Mouse (Mus musculus) cerebellum, postnatal 14 days (tissue): Measurements from ENCODE around the gene Nr4a1.

Experiments
- DNase-seq, 2 experiments: peaks; one replicate each; pipeline ENCODE4 v3.0.0; 2021; ENCODE audit warnings: mixed read lengths in 2 of 2

Gene Nr4a1

DNA sequence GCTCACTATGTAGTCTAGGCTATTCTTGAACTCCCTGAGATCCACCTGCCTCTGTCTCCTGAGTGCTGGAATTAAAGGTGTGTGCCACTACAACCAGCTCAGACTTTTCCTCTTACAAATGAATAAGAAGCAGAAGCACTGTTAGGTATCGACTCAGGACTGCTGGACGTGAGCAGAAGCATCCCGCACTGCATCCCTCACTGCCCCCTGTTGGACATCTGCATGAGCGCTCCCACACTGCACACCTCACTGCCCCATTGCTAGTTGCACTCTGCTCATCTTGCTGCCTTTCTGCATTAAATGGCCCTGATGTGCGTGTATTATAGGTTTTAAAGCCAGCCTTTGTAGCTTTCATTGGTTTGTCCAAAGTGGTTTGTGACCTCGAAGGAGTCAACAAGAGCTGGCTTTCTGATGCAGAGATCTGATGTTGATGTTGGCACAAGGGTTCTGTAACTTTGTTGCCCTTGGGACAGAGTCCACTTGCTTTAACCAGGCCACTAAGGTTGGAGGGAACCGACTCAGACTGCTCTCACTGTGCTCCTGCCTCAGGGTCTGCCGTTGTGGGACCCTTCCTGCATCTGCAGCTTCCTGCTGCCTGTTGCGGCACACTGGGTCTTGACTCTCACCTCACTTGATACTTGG, 32.2 kb downstream of the Nr4a1 start:
- DNase-seq, result peak in 1 of 2 experiments; percentile 27

DNA sequence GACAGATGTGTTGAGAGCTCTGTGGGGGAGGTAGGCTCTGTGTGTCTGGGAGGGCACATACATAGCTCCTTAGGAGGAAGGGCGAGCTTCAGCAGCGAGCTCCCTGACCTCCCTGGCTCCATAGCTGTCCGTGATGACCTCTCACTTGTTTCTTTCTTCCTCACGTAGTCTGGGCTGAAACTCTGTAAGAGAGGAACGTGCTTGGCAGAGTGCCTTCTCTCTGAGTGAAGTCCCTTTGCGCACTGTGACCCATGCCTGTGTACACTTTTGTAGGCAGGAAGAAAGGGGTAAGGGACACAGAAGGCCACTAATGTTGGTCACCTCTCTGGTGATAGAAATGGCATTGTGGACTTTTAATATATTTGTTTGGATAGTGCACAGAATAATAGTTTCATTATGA, 33.3 kb downstream of the Nr4a1 start:
- DNase-seq, result no peak

DNA sequence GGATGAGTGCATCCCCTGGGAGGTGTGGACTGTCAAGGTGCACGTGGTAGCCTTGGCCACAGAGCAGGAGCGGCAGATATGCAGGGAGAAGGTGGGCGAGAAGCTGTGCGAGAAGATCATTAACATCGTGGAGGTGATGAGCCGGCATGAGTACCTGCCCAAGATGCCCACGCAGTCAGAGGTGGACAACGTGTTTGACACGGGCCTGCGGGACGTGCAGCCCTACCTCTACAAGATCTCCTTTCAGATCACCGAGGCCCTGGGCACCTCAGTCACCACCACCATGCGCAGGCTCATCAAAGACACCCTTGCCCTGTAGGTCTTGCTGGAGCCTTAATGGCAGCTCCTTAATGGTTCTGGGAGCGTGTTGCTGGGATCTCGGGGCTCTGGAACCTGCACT, 36.3 kb downstream of the Nr4a1 start:
- DNase-seq, result no peak

DNA sequence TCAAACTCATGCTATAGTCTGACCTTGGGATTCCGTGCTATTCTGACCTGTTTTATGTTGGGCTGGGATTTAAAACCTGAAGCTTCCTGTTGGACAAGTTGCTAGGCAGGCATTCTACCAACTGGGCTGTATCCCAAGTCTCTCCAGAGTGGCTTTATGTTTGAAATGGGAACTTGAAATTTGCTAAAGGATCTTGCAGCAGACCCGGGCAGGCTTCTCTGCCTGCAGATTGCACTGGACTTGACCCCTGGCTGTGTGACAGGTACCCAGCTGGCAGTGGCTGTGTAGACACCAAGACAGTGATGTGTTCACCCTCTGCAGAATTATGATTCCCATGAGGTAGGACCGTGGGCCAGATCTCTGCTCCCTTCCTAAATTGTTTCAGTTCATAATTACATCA, 37.9 kb downstream of the Nr4a1 start:
- DNase-seq, result no peak

DNA sequence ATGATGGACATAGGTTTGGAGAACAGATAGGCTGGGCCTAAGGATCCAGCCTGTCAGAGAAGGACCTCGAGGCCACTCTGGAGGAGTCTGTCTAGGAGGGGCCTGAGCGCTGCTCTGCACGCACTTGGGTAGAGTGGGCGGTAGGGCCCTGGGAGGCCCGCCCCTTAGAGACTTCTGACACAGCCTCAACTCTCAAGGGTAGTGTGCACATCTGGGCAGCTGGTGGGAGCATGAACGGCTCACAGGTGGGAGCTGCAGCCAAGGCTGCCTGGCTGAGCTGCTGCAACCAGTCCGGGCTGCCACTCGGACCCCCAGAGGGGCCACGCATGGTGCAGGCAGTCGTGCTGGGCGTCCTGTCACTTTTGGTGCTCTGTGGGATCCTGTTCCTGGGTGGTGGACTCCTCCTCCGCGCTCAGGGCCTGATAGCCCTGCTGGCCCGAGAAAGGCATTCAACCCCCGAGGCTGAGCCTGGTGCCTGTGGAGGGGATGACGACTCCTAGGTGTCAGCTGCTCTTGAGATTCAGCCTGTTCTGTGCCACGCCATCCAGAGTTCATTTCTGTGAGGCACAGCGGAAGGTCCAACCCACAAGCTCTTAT, 39.1 kb downstream of the Nr4a1 start, which contains the start of gene 6030408B16Rik:
6030408B16Rik (plus strand) TSS at position 188 of the 597 bp plus-strand sequence.
- DNase-seq, result no peak

DNA sequence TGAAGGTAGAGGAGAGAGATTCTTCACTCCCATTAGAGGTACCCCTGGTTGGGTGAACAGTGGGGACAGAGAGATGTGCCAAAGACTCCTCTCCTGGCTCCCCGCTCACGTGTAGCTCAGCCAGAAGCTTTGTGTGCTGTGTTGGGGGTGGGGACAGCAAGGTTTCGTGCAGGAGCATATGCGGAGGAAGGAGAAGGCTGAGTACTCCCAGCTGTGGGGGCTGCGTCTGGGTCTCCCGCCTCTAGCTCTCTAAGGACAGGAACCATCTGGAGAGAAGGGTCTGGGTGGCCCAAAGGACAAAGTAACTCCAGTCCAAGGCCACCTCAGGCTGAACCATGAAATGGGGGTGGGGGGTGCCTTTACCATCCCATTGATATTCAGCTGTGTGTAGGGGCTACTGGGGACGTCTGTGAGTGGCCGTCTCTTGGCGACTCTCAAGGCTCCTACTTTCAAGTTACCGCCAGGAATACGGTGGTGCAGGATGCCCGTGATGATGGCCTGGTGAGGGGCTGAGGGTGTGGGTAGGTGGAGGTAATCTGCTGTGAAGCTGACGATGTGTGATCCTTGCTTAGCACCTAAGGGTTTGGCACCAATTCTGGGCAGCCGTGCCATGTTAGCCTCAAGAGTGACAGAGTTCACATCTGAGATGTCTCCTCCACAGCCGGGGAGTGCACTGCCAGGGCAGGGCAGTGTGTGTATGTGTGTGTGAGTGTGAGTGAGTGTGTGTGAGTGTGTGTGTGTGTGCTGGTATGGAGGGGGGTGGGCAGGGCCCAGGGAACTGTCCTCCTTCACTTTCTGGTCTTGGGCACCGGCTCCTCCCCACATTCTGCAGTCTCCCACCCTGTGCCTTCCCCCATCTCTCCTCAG, 40.2 kb downstream of the Nr4a1 start:
- no peak for DNase-seq

DNA sequence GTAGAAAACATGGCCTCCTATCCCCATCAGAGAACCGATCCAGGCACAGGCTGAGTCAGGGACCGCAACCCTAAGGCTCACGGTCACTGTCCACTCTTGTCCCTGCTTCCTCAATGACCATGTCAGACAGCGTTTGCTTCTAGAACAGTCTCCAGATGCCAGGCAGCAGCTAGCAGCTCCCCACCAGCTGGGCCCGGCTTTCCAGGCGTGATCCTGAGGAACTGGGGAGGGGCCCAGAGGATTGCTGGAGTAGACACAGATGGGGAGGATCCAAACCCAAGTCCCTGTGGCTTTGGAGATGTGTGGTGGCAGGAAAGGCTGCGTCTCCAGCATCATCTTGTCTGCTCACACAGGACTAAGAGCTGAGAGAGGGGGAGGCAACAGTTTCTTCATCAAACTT, 41.0 kb downstream of the Nr4a1 start:
- DNase-seq, result no peak

DNA sequence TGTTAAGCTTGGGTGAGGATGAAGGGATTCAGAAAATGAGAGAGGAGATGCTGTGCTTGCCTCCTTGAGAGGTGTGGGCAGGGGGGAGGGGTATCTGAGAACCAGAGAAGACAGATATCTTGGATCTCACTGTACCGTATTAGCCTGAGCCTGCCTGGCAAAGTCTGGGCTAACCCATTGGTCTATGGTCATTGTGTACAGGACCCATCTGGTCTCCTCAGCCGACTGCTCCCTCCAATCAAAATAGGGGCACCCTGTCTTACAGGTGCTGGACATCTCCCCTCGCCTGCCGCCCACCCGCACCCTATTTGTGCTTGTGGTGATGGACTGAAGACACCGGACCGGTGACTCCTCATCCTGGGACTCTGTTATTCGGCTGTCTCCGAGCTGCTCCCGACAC, 41.5 kb downstream of the Nr4a1 start:
- DNase-seq, result no peak

DNA sequence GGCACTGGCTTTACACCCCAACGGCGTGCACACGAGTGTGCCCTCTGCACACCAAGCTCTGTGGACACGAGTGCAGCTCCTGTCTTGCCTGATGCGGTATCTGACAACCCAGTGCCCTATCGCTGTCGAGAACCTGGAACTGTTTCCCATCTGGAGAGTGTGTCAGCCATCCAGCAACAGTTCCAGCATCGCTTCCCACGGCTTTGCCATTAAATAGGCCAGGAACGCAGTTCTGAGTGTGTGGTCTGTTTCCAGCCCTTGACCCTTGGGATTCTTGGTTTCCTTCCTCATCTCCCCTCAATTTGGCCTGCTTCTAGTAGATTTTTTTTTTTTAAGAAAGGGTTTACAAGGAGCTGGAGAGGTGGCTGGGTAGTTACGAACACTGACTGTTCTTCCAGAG, 42.0 kb downstream of the Nr4a1 start:
- no peak for DNase-seq

DNA sequence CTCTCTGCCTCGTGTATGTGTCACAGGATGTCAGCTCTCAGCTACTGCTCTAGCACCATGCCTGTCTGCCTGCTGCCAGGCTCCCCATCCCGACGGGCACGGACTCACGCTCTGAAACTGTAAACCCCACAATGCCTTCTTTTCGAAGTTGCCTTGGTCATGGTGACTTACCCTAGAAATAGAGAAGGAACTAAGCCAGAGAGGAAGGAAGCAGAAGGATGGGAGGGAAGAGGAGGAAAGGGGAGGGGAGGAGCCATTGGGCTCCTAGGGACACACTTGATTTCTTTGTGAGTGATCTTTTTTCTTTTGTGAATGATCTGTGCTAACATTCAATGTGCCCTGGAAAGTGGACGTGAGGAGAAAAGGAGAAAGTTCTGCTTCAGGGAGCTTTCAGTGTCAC, 43.9 kb downstream of the Nr4a1 start:
- no peak for DNase-seq

DNA sequence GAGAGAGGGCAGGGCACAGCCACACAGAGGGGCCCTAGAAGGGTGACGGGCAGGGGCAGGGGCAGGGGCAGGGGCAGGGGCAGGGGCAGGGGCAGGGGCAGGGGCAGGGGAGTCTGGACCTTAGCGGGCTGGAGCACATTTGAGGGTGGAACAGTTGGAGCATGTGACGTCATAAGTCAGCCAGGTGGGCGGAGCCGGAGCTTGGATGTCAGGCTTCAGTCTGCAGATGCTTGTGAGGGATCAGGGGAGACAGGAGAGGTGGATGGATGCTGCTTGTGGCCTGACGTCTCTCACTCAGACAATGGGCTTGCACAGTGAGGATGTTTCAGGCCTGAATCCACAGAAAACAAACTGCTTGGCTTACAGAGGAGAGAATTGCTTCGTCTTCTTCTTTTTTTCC, 44.5 kb downstream of the Nr4a1 start:
- peak in 1 of 2 experiments; percentile 35 for DNase-seq

DNA sequence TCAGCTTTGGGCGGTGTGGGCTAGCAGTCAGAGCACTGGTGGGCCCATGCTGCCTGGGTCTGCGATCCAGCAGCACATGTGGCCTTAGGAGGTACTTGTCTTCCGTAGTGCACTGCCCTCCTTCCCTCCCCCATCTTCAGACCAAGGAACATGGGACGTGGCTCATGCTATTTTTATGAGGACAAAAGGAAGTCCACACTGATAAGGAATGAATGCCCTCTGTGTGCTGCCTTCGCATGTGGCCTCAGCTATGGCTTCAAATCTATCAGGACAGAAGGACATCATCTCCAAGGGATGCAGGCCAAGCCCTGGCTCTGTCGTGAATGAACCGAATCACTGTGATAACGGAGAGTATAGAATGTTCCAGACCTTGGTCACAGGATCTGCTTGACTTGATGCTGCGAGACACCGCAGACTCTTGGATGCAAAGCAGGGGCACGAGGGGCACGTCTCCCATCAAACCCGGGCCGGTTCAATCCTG, 45.5 kb downstream of the Nr4a1 start:
- DNase-seq, result no peak

DNA sequence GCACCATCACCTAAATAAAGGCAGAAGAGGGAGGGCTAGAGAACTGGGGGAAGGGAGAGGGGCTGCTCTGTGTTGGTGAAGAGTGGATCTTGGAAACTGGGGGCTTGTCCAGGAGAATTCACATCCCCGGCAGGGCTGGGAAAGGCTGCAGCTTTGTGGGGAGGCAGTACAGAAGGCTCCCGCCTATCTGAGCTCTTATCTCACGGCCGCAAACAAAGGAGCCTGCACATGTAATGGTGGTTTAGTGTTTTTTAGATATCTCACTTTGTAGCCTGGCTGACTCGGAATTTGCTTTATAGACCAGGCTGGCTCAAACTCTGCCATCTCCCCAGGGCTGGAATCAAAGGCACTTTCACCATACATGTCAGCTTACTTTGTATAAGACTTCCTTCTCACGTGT, 46.1 kb downstream of the Nr4a1 start:
- DNase-seq, result no peak

DNA sequence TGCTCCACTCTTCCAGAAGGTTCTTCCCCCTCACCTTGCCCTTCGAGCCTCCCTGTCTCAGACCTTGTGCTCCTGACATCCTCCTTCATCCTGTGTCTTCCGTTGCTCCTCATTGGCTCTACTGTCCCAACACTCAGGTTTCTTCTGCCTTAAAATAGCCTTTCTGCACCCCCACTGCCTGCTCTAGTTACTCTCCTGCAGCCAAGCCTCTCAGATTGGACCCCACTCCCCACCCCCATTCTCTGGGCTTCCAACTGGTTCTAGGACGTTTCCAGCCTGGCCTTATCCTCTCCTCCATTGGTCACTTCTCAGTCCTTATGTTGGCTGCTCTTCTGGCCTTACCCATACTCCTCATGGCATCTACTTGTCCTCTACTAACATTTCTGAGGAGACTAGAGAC, 48.1 kb downstream of the Nr4a1 start:
- DNase-seq, result no peak

DNA sequence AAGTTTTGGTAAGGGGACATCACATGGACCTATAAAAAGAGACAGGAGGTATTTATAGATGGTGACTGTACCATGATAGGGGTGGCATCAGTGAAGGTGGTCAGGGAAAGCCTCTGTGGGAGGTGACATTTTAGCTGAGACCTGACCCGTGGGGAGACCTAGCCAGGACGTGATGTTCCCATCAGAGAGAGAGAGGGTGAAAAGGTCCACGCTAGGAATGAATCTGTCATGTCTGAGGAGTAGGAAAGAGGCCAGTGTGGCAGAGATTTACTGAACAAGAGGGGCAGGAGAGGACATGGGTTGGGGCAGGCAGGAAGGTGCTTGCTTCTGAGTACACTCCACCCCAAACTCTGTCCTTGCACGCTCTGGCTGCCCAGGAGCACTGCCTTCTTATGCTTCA, 49.8 kb downstream of the Nr4a1 start:
- no peak for DNase-seq

DNA sequence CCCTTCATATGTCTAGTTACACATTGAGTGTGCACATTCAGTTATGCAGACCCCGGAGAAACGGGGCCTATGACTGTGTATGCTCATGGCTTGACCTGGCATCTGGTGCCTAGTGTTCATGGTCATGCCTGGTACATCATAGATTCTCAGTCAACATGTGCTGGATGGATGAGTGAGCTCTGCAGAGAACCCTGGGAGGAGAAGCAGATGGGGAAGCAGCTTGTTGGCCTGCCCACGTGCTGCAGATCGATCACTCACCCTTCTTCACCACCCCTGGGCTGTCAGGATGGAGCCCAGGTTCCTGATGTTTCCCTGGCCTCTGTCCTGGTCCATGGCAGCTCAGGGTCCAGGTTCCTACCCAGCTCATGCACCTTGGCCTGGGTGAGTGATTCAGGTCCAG, 52.4 kb downstream of the Nr4a1 start:
- no peak for DNase-seq

DNA sequence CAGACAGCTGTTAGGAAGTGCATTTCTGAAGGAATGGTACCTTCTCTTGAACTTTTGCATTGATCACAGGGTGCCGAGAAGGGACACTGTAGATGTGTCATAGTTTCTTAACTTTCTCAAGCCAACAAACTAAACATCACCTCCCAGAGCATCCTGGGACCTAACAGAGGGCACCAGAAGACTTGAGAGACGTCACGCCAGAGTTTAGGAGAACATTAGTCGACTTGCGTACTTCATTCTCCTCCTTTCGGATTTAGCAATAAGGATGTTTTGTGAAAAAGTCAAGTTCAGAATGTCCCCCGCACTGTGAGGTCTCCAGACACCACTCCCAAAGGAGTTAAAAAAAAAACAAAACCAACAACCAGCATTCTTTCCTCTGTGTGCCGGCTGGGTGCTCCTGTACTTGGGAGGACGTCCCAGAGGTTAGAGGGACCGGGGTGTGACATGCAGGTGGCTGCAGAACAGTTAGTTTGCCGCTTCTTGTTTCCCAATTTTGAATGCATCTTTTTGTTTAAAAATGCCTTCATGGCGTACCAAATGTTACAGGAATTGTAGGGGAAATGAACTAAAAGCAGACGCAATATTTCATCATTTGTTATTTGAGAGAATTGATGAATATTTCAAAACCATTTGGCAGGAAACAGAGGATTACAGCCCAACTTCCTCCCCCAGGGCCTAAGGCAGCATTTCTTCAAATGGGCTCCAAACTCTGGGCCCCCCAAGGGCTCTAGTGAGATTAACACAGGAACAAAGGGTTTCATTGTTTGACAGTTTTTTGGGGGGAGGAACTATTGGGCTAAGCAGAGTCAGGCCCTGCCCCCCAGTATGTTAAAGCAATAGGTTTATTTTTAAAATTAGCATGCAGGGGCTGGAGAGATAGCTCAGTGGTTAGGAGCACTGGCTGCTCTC, 54.6 kb downstream of the Nr4a1 start:
- DNase-seq, result no peak

DNA sequence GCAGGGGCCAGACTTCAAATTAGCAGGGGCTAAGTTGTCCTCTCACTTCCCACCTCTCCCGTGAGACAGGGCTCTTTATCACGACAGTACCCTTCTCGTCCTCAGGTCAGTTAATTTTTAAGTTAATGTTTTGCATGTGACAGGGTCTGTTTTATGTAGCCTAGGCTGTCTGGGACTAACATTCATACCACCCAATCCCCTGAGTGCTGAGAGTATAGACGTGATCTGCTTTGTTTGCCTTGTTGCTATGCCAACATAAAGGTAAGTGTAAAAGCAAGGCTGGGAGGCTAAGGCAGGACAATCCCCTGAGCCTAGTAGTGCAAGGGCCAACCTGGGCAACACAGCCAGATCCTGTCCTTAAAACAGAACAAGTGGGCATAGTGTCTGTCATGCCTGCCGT, 55.4 kb downstream of the Nr4a1 start:
- no peak for DNase-seq

DNA sequence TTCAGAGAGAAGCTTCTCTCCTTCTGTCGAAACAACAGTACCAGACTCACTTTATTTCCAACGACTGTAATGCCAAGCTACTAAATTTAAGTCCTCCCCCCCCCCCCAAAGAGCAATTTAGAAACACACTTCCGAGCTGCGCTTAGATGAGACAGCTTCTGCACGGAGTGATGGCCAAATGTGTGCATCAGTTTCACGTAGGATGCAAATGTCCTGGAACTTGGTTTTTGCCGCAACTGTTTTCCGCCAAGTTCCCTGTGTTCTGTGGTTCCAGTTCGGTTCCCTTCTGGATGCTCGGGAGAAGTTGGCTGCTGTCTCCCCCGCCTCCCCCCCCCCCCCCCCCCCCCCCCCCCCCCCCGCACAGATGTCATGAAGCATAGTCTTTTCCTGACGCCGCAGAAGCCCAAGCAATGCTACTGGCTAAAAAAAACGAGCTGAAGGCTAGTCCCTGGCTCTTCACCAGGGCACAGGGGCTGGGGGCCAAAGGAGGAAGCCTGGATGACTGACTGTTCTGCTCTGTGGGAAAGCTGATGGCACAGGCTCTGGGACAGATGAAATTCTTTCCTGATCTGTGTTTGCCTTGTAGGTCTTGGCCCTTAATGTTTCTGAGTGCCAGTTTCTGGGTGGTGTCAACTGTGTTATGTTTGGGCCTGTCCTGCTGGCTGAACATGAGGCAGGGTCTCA, 57.2 kb downstream of the Nr4a1 start:
- peak; percentile 48 to 58 for DNase-seq

DNA sequence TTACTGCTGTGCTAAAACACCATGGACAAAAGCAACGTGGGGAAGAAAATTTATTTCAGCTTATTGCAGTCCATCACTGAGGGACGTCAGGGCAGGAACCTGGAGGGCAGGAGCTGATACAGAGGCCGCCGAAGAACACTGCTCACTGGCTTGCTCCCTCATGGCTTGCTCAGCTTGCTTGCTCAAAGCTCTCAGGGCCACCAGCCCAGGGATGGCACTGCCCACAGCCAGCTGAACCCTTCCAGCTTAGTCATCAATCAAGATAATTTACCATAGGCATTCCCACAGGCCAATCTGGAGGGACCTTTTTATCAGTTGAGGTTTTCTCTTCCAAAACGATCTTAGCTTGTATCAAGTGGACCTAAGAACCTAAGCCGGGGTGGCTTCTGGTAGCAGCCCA, 57.9 kb downstream of the Nr4a1 start:
- DNase-seq, result no peak

DNA sequence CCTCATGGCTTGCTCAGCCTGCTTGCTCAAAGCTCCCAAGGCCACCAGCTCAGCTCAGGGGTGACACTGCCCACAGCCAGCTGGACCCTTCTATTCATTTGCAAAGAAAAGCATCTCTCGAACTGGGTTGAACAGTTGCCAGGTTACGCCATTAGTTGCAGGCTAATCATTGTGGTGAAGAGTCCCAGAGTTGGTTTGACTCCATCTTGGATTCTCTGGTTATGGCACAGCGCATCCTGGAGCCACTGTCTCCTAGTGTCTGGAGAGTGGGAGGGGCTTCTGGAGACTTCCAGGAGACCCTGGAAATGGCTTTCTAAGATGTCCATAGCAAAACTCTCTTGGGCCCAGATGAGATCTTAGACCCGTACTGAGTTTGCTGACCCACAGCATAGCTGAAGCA, 61.3 kb downstream of the Nr4a1 start:
- DNase-seq, result no peak

DNA sequence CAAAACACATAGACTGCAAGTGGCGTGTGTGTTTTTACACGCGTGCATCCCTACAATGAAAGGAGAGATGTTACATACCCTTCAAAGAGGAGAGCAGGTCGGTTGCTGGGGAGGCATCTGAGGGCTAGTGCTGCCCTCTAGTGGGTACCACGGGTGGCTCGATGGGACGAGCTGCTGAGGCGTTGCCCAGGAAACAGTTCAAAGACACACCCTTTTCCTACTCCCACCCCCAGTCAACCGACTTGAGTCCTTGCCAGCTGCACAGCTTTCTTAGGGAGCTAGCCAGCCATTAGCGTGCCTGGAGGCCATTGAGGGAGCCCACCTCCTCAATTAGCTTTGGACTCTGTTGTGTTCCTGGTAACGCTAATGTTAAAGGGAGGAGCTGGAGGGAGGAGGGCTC, 61.8 kb downstream of the Nr4a1 start:
- DNase-seq, result peak; percentile 88 to 93
